Mouse (Mus musculus) stomach, postnatal 0 days (tissue): ENCODE measurements around the gene Celf1.

ENCODE experiments used
- CTCF ChIP-seq: IDR thresholded peaks from 2 replicates; pipeline ENCODE4 v1.5.1; 2016; ENCODE audit warnings: antibody characterized with exemption, low read depth, mild to moderate bottlenecking, moderate library complexity
- EP300 ChIP-seq: optimal IDR thresholded peaks from 2 replicates; pipeline ENCODE3; 2016; ENCODE audit warnings: antibody characterized with exemption

GRCm38 (mm10) chr2:91015386-91015785 is 75.2 kb downstream of the Celf1 start:
- TF ChIP-seq CTCF (no peak), EP300 (no peak)
